Mouse (Mus musculus) erythroblast, embryonic 14.5 days (primary cell): ENCODE results near the gene Gm38431.

ENCODE experiments used
- GATA1 ChIP-seq: IDR thresholded peaks from 2 replicates; pipeline ENCODE4 v1.6.1; 2012; ENCODE audit warnings: low read length, inconsistent platforms, mixed read lengths
- TAL1 ChIP-seq: IDR thresholded peaks from 3 replicates; pipeline ENCODE4 v1.6.1; 2012; ENCODE audit warnings: low read length, inconsistent platforms, mixed read lengths

DNA sequence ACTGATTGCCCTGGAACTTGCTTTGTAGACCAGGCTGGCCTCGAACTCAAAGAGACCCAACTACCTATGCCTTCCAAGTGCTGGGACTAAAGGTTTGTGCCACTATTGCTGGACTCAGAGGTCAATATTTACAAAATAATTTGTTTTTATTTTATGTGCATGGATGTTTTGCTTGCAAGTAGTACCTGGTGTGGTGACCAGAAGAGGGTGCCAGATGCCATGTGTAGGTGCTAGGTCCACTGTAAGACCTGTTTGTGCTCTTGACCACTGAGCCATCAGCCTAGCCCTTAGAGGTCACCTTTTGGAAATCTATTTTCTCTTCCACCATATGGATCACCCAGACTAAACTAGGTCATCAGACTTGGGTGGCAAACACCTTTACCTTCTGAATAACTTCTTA is 69.1 kb downstream of the Gm38431 start:
- no peak for TF ChIP-seq GATA1
- no peak for TF ChIP-seq TAL1
